Mouse (Mus musculus): Measurements from ENCODE around the gene Mcat.

Gene Mcat

GRCm38 (mm10) chr15:83539905-83540304, 23.7 kb downstream of the Mcat start:
- no peak for DNase-seq (ENCODE audit: low read depth, low spot score)

- no peak for DNase-seq (ENCODE audit: low read depth, low spot score)
These were observed 24.7 kb downstream of the Mcat start for GRCm38 (mm10) chr15:83538855-83539254.

DNA sequence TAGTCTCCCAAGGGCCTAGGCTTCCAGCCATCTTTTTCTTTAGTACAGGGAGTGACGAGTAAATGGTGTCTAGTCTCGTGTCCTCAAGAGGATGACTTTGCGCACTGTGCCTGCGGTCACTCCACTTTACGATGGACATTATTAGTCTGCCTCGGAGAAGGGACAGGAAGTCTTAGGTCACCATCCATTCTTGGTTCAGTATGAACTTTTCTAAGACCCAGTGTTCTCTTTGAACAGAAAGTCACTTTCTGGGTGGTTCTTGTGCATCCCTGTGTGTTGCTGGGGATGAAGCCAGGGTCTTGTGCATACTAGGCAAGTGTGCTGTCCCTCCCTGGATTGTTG, 27.7 kb downstream of the Mcat start:
- DNase-seq (ENCODE audit: low read depth, low spot score), result no peak

DNA sequence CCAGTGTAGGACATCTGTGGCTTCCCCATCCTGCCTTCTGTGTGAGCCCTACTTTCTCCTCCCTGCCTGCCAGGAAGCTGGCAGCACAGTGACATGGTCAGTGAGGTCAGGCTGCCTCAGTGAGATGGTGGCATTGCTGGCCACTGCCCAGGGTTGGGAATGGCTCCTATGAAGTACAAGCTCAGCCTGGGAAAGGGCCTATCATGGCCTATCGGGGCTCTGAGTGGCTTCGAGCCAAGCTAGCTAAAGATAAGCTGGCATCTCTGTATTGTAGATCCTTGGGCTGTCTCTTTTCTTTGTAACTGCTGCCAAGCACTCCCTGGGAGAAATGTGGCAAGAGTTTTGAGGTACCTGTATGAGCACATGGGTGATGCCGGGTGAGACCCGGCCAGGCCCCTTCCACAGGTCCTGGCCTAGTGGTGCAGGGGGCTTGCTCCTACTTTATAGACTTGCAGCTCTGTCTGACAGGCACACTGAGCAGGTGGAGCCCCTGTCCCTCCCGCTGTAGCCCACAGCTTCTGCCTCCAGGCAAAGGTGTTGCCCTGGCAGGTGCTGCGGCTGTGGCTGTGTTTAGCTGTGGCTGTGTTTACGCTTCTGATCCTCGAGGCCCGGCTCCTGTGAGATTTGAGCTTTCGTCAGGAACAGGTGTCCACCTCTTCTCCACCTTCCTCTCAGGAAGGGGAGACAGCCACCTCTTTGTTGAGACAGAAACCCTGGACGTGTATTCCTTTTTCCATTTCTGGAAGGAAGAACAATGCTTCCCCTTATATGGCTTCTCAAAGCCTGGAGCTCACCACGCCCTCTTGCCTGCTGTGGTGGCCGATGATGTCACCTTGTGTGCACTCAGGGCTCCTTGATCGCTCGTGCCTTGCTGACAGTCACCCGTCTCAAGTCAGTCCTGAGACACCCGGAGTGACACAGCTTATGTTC, 28.4 kb downstream of the Mcat start:
- DNase-seq (ENCODE audit: low read depth, low spot score), result no peak

DNA sequence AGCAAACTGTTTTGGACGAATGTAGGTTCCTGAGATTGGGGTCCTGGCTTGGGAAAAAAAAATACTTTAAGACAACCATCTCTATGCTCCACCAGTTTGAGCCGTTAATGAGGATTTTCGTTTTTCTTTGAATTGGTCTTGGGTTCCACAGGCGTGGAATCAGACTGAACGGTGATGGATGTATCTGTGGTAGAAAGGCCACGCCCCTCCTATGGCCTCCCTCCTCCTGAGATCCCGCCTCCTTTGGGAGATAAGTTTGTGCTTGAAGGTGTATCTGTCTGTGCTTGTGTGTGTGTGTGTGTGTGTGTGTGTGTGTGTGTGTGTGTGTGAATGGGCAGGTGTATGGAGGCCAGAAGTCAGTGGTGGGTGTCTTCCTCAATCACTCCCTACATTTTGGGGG, 31.0 kb downstream of the Mcat start:
- DNase-seq (ENCODE audit: low read depth, low spot score), result no peak

GRCm38 (mm10) chr15:83531961-83532469, 31.6 kb downstream of the Mcat start:
- DNase-seq (ENCODE audit: low read depth, low spot score), result peak; percentile 27

- DNase-seq (ENCODE audit: low read depth, low spot score), result no peak
These were observed 32.9 kb downstream of the Mcat start for GRCm38 (mm10) chr15:83530688-83531087.

DNA sequence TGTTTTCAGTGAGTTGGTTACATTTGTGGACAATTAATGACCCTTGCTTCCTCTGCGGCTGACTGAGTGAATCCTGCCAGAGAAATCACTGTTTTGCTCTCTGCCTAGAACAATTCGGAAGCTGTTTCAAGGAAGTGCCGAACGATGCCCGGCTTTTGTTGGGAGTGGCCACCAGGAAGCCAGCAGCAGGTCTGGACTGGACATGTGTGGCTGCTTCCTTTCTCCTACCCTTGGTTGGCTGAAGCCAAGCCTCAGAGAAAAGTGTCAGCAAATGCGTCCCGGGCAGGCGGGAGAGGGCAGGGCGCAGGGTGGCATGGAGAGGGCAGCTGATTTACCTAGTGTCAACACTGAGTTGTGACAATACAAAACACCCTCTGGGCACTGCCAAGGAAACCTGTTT, 33.4 kb downstream of the Mcat start:
- DNase-seq (ENCODE audit: low read depth, low spot score), result no peak

- no peak for DNase-seq (ENCODE audit: low read depth, low spot score)
These were observed 33.8 kb downstream of the Mcat start for GRCm38 (mm10) chr15:83529765-83530164.

- no peak for DNase-seq (ENCODE audit: low read depth, low spot score)
These were observed 34.7 kb downstream of the Mcat start for GRCm38 (mm10) chr15:83528892-83529291.

- DNase-seq (ENCODE audit: low read depth, low spot score), result no peak
These were observed 35.8 kb downstream of the Mcat start for GRCm38 (mm10) chr15:83527747-83528146.

- DNase-seq (ENCODE audit: low read depth, low spot score), result no peak
These were observed 36.5 kb downstream of the Mcat start for GRCm38 (mm10) chr15:83527092-83527437.

DNA sequence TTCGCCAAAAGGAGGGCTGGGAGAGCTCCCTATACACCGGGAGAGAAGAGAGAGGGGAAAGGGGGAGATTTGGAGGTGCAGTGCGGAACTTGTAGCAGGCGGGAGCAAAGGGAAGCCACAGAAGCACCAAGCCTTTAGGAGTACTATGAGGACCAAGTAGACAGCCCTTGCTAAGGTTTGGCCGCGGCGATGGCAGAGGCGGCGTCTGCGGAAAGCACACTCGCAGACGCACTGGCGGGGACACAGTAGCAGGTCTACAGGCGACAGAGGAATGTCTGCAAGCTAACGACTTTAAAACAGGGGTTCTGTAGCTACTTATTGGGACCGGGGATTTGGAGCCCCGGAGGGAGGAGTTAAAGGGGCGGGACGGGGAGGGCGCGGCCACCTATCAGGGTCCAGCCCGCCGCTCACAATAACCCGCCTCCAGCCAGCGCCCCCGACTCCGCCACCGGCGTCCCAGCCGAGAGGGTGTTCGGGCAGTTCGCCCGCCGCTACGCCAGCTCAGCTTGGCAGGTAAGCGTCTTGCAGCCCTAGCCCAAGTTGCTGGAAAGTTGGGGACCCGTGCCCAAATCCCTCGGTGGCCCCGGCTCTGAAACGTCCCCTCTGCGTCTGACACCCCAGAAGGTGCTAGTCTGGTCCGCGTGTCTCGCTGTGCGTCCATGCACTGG, 37.0 kb downstream of the Mcat start, which contains the start of gene Bik:
TSS of gene Bik (plus strand) at position 439 of the 668 bp plus-strand sequence.
- DNase-seq (ENCODE audit: low read depth, low spot score), result no peak

DNA sequence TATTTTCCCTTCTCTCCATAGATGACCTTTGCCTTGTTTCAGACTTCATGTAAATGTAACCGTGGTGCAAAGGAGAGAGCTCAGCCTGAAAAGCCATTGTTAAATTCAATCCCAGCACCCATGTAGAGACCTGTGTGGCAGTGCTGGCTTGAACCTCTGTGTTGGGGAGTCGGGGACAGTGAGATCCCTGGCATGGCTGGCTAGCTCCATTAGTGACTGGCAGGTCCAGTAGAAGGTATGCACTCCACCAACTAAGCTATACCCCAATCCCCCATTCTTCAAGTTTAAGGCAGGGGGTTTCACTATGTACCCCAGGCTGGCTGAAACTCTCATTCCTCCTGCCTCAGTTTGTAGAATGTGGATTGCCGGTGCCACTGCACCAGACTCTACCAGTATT, 39.3 kb downstream of the Mcat start:
- no peak for DNase-seq (ENCODE audit: low read depth, low spot score)

DNA sequence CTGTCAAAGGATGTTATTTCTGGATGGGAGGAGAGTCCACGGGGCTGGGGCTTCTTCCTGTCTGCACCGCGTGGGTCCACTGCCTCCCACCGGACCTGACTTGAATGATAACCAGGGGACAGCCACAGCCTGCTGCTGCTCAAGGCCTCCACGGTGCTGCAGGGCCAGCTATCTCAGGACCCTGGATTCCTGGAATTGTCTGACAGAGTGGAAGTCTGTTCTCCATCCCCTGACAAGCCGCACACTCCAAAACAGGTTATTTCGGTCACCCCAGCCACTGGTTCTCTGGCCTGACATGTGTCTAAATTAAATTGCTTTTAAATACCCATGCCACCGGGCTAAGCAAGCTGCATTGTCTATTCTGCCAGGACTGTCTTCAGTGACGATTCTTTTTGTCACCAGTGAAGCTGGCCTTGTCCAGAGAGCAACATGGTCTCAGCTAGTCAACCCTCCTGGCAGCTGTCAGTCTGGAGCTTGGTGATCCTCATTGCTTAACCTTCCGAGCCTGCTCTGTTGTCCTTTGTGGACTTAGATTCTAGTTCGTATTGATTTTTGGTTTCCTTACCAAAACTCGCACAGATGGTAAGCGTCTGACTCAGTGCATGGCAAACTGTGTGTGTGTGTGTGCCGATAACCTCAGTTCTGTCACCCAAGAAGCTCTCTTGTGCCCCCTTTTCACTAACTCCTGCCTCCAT, 39.8 kb downstream of the Mcat start:
- DNase-seq (ENCODE audit: low read depth, low spot score), result no peak

DNA sequence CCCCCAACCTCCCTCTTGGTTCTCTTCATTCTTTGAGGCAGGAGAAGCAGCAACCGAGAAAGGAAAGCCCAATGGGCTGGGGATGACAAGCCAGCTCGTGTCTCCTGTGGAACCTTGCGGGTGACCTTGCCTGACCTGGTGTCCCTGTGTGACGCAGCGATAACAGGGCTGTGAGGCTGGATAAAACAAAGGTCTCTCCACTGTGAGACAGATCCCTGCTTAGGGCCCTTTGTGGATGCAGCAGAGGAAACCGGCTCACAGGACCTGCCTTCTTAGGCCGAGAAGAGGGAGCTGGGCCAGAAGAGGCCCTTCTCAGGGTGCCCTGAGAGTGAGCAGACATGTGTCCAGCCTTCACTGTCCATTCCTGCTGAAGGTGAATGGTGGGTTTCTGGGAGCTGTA, 40.4 kb downstream of the Mcat start:
- no peak for DNase-seq (ENCODE audit: low read depth, low spot score)

DNA sequence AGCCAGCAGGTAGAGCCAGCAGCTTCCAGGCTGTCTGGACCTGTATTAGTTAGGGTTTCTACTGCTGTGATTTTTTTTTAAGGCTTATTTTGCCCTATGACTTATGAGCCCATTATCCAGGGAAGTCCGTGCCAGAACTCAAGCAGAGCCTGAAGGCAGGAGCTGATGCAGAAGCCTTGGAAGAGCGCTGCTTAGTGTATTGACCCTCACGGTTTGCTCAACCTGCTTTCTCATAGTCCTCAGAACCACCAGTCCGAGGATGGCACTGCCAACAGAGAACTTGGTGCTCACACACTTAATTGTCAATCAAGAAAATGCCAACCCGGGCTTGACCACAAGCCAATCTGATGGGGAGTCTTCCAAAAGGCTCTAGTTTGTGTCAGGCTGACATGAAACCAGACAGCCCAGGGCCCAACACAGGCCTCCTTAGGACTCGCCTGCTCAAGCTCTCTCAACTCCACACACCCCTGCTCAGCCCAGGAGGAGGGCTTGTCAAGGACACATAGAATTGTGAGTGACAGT, 42.7 kb downstream of the Mcat start:
- DNase-seq (ENCODE audit: low read depth, low spot score), result no peak

DNA sequence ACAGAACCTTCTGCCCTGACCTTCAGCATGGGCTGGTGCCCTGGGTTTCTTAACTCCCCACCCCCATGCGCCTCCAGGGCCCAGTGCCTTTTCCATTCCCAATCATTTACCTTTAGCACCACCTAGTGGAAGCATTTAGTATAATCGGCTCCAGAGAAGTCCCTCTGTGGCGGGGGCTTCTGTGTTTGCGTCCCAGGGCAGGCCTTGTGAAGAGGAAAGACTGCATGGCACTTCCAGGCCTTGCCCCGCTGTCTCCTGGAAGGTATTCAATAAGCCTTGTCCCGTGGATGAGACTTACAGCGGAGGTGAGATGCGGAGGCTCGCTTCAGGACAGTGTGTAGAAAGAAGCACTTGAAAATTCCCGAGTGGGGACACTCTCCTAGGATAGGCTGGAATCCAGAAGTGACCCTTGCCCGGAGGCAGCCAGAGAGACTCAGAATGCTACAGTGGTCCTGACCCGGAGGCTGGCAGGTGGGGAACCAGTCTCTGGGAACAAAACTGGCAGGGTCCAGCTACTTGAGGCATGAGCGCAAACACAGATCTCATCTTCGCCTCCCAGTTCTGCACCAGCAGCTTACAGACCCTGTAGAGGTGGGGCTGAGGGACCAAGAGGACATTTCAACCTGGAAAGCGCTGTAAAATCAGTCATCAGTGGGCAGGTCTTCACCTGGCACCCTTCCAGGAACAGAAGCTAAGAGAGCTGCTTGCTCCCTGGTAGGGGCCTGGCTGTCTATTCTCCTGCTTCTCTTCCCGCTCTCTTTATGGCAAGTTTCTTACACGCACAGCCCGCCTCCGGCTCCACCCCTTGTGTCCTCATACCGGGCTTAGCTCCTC, 45.2 kb downstream of the Mcat start:
- peak; percentile 68 for DNase-seq (ENCODE audit: low read depth, low spot score)

- no peak for DNase-seq (ENCODE audit: low read depth, low spot score)
These were observed 48.6 kb downstream of the Mcat start for GRCm38 (mm10) chr15:83515018-83515417.

- no peak for DNase-seq (ENCODE audit: low read depth, low spot score)
These were observed 50.9 kb downstream of the Mcat start for GRCm38 (mm10) chr15:83512489-83513281.

Measured in A20 (cell line).